Mouse (Mus musculus) activated CD4-positive, CD25-positive, alpha-beta regulatory T cell, adult 4 months (primary cell): ENCODE measurements at regions not wholly inside any gene's neighbourhood (a gene's known extent, or its start where the extent isn't known, plus 50 kb on each side); places are given as distances from the start of the nearest gene placed in this dataset.

ENCODE experiments used
- ATAC-seq: one replicate; pipeline ENCODE4 v1.8.0; 2017

GRCm38 (mm10) chr5:133198546-133198945 lies 655.4 kb upstream of the Auts2 start:
- no peak for ATAC-seq

GRCm38 (mm10) chr5:133189798-133190571 lies 646.8 kb upstream of the Auts2 start:
- no peak for ATAC-seq

GRCm38 (mm10) chr5:133175636-133176035 lies 632.5 kb upstream of the Auts2 start:
- ATAC-seq: no peak

- no peak for ATAC-seq
Observed at GRCm38 (mm10) chr5:133173155-133173723, 630.1 kb upstream of the Auts2 start.

GRCm38 (mm10) chr5:133172686-133173085 lies 629.5 kb upstream of the Auts2 start:
- no peak for ATAC-seq

GRCm38 (mm10) chr5:133171266-133171665 lies 628.1 kb upstream of the Auts2 start:
- no peak for ATAC-seq

- no peak for ATAC-seq
Observed at GRCm38 (mm10) chr5:133167576-133167975, 624.4 kb upstream of the Auts2 start.

GRCm38 (mm10) chr5:133167001-133167461 lies 623.9 kb upstream of the Auts2 start:
- ATAC-seq: no peak

GRCm38 (mm10) chr5:133156115-133156857 lies 613.1 kb upstream of the Auts2 start:
- no peak for ATAC-seq

- ATAC-seq: no peak
Observed at GRCm38 (mm10) chr5:133145996-133146395, 602.9 kb upstream of the Auts2 start.

GRCm38 (mm10) chr5:133143679-133144078 lies 600.5 kb upstream of the Auts2 start:
- no peak for ATAC-seq

GRCm38 (mm10) chr5:133142401-133143115 lies 599.4 kb upstream of the Auts2 start:
- ATAC-seq: no peak

- ATAC-seq: no peak
Observed at GRCm38 (mm10) chr5:133131042-133131441, 587.9 kb upstream of the Auts2 start.

- ATAC-seq: no peak
Observed at GRCm38 (mm10) chr5:133130316-133130715, 587.2 kb upstream of the Auts2 start.

- ATAC-seq: no peak
Observed at GRCm38 (mm10) chr5:133124223-133124622, 581.1 kb upstream of the Auts2 start.

GRCm38 (mm10) chr5:133113946-133114345 lies 570.8 kb upstream of the Auts2 start:
- no peak for ATAC-seq

GRCm38 (mm10) chr5:133113183-133113582 lies 570.0 kb upstream of the Auts2 start:
- no peak for ATAC-seq

- no peak for ATAC-seq
Observed at GRCm38 (mm10) chr5:133106691-133107354, 563.7 kb upstream of the Auts2 start.

GRCm38 (mm10) chr5:133096340-133096739 lies 553.2 kb upstream of the Auts2 start:
- no peak for ATAC-seq

- no peak for ATAC-seq
Observed at GRCm38 (mm10) chr5:133084859-133085258, 541.7 kb upstream of the Auts2 start.

- ATAC-seq: no peak
Observed at GRCm38 (mm10) chr5:133080751-133081150, 537.6 kb upstream of the Auts2 start.

- ATAC-seq: no peak
Observed at GRCm38 (mm10) chr5:133078916-133079315, 535.8 kb upstream of the Auts2 start.
